Mouse (Mus musculus): ENCODE measurements around the gene Ltbp1. TPM values are rescaled to one million over a fixed set of nuclear protein-coding genes. Genes with fewer than 3 reads are reported as not detected.

Gene Ltbp1
- 2.0 and 2.1 TPM in 2 replicates for polyA plus RNA-seq (2015; fragmentation: Nextera tagmentation; extraction: Ambion mirVana)

DNA sequence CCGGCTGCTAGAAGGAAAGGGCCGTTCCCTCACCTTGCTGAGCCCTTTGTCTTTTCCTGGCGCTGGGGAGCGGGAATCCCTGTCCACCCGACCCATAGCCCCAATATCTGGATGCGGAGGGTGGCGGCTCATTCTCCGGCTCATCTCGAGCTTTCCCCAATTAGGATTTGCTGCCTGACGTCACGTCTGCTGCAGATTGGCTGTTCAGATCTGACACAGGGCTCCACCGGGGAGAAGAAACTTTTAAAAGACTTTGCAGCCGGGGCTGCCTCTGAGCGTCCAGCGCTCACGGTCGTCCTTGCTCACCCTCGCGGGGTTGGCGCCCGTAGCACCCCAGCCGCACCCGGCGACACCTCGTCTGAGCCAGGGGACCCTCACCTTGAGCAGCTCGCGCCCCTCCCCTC lies at the start of gene Ltbp1:
Ltbp1 (plus strand) TSS at position 288 of the 404 bp plus-strand sequence.
- Histone ChIP-seq H3K27ac (ENCODE audit: low read length) (no peak within 1 kb of the TSS), H3K4me2 (ENCODE audit: low read depth, low read length) (peak within 1 kb of the TSS; percentile 92), H3K36me3 (ENCODE audit: control insufficient read depth, insufficient read depth) (no peaks in the 10 kb centered on the region), H3K9ac (ENCODE audit: low read depth, low read length) (peak within 1 kb of the TSS; percentile 40; the same call in 1 of the 2 replicates), H3K9me3 (replicated peaks; ENCODE audit: control insufficient read depth, low read length) (no peaks in the 10 kb centered on the region), H3K27me3 (ENCODE audit: control insufficient read depth, insufficient read depth, low read depth, low read length) (peaks cover 23% of the 10 kb centered on the region), H3K4me1 (ENCODE audit: control insufficient read depth, low read depth, low read length) (peaks cover 3% of the 10 kb centered on the region; the same call in 1 of the 2 replicates), H3K4me3 (ENCODE audit: low read depth, low read length) (peak within 1 kb of the TSS; percentile 64)
- WGBS (ENCODE audit: insufficient replicate concordance), result under 1% methylated on average over 27 of the region's 27 CpGs
- peak; percentile 72 for ATAC-seq (ENCODE audit: low read depth)

DNA sequence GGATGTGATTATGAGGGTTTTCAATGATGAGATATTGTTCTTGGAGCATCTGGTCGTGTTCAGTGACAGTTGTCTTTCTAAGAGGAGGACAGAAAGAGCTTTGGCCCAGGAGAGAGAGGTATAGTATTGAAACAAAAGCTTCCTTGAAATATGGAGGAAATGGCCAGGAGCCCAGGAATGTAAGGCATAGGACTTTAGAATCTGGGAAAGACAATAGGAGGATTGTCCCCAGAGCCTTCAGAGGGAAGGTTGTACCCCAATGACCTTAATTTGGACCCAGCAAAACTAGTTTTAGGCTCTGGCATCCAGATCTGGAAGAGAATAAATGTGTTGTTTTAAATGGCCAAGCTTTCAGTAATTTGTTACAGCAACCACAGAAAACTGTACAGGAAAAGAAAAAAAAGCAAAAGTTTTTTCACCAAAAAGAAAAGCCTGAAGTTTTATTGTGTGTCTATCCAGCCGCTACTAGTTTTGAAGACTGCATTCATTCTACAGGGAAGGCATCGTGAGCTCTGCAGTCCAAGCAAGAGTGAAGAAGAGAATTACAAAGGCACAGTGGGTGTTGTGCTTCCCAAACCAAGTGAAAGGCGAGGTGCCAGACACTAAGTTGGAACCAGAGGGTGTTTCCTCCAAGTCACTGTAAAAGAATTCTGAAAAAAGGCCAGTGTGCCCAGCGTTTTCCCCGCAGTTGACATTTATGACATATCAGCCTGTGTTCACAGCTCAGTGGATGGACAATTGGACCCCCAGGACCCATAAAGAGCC lies 45.7 kb upstream of the Ltbp1 start:
- H3K36me3 ChIP-seq (ENCODE audit: control insufficient read depth, insufficient read depth), result no peaks in the 10 kb centered on the region
- H3K4me3 ChIP-seq (ENCODE audit: low read depth, low read length), result no peak overlapping the region
- H3K27me3 ChIP-seq (ENCODE audit: control insufficient read depth, insufficient read depth, low read depth, low read length), result no peaks in the 10 kb centered on the region
- no peak overlapping the region for H3K4me2 ChIP-seq (ENCODE audit: low read depth, low read length)
- WGBS (ENCODE audit: insufficient replicate concordance), result 59% methylated on average over 6 of the region's 6 CpGs
- H3K4me1 ChIP-seq (ENCODE audit: control insufficient read depth, low read depth, low read length), result no peaks in the 10 kb centered on the region
- no peak for ATAC-seq (ENCODE audit: low read depth)
- H3K9ac ChIP-seq (ENCODE audit: low read depth, low read length), result no peak overlapping the region
- no peak overlapping the region for H3K27ac ChIP-seq (ENCODE audit: low read length)
- no peaks in the 10 kb centered on the region for H3K9me3 ChIP-seq (replicated peaks; ENCODE audit: control insufficient read depth, low read length)

DNA sequence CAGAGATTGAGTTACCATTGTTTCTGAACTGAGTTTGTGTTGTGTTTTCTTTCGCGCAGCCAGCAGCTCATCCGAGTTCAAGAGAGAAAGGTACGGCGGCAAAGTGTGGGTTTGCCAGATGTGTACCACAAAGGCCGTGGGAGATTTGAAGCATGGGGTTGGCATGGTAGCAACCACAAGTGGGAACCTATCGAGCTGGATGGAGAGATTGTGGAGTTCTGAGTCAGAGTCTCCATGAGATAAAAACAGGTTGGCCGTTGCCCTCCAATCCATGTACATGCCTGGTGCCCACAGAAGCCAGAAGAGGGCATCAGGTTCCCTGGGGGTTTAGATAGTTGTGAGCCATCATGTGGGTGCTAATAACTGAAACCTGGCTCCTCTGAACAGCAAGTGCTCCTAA lies 42.1 kb upstream of the Ltbp1 start:
- H3K27me3 ChIP-seq (ENCODE audit: control insufficient read depth, insufficient read depth, low read depth, low read length), result no peaks in the 10 kb centered on the region
- 35% methylated on average over 8 of the region's 8 CpGs for WGBS (ENCODE audit: insufficient replicate concordance)
- H3K4me1 ChIP-seq (ENCODE audit: control insufficient read depth, low read depth, low read length), result no peaks in the 10 kb centered on the region; the same call in 1 of the 2 replicates
- H3K9me3 ChIP-seq (replicated peaks; ENCODE audit: control insufficient read depth, low read length), result no peaks in the 10 kb centered on the region
- no peak overlapping the region for H3K4me2 ChIP-seq (ENCODE audit: low read depth, low read length)
- H3K4me3 ChIP-seq (ENCODE audit: low read depth, low read length), result no peak overlapping the region
- ATAC-seq (ENCODE audit: low read depth), result no peak
- H3K9ac ChIP-seq (ENCODE audit: low read depth, low read length), result no peak overlapping the region
- H3K27ac ChIP-seq (ENCODE audit: low read length), result no peak overlapping the region
- no peaks in the 10 kb centered on the region for H3K36me3 ChIP-seq (ENCODE audit: control insufficient read depth, insufficient read depth)

GRCm38 (mm10) chr17:74963861-74964260 lies 41.5 kb upstream of the Ltbp1 start:
- no peaks in the 10 kb centered on the region for H3K9me3 ChIP-seq (replicated peaks; ENCODE audit: control insufficient read depth, low read length)
- H3K27me3 ChIP-seq (ENCODE audit: control insufficient read depth, insufficient read depth, low read depth, low read length), result no peaks in the 10 kb centered on the region
- H3K27ac ChIP-seq (ENCODE audit: low read length), result no peak overlapping the region
- 47% methylated on average over 3 of the region's 3 CpGs for WGBS (ENCODE audit: insufficient replicate concordance)
- ATAC-seq (ENCODE audit: low read depth), result no peak
- no peak overlapping the region for H3K9ac ChIP-seq (ENCODE audit: low read depth, low read length)
- H3K4me2 ChIP-seq (ENCODE audit: low read depth, low read length), result no peak overlapping the region
- no peak overlapping the region for H3K4me3 ChIP-seq (ENCODE audit: low read depth, low read length)
- no peaks in the 10 kb centered on the region for H3K36me3 ChIP-seq (ENCODE audit: control insufficient read depth, insufficient read depth)
- no peaks in the 10 kb centered on the region; the same call in 1 of the 2 replicates for H3K4me1 ChIP-seq (ENCODE audit: control insufficient read depth, low read depth, low read length)

DNA sequence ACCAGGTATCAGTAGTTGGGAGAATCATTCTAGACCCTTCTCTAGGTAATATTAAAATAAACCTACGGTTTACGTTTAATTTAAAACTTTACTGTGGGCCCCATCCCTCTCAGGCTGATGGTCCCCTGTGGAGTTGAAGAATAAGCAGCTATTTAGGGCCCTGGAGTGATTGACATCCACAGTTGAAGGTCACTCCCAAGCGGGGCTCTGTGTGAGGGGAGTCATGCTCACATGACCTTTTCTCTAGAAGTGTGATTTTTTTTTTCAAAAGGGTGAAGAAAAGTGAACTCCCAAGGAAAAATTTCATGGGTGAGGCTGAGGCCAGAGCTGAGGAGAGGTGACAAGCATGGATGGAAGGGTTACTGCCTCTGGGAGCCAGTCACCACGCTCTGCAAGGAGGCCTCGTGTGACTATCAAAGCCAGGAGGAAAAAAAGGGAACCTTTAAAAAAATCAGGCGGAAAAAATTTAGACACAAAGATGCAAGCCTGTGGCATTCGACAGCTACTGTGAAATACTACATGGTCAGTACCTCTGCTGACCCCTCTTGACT lies 38.0 kb upstream of the Ltbp1 start:
- no peak overlapping the region for H3K4me2 ChIP-seq (ENCODE audit: low read depth, low read length)
- WGBS (ENCODE audit: insufficient replicate concordance), result 65% methylated on average over 7 of the region's 7 CpGs
- no peaks in the 10 kb centered on the region for H3K27me3 ChIP-seq (ENCODE audit: control insufficient read depth, insufficient read depth, low read depth, low read length)
- no peak overlapping the region for H3K27ac ChIP-seq (ENCODE audit: low read length)
- no peak for ATAC-seq (ENCODE audit: low read depth)
- H3K4me1 ChIP-seq (ENCODE audit: control insufficient read depth, low read depth, low read length), result no peaks in the 10 kb centered on the region; the same call in 1 of the 2 replicates
- no peak overlapping the region for H3K4me3 ChIP-seq (ENCODE audit: low read depth, low read length)
- H3K36me3 ChIP-seq (ENCODE audit: control insufficient read depth, insufficient read depth), result no peaks in the 10 kb centered on the region
- H3K9me3 ChIP-seq (replicated peaks; ENCODE audit: control insufficient read depth, low read length), result no peaks in the 10 kb centered on the region
- no peak overlapping the region for H3K9ac ChIP-seq (ENCODE audit: low read depth, low read length)

- no peaks in the 10 kb centered on the region; the same call in 1 of the 2 replicates for H3K4me1 ChIP-seq (ENCODE audit: control insufficient read depth, low read depth, low read length)
These were observed 37.1 kb upstream of the Ltbp1 start for GRCm38 (mm10) chr17:74968152-74968712.

GRCm38 (mm10) chr17:74968738-74969271 lies 36.6 kb upstream of the Ltbp1 start:
- H3K27me3 ChIP-seq (ENCODE audit: control insufficient read depth, insufficient read depth, low read depth, low read length), result no peaks in the 10 kb centered on the region
- H3K36me3 ChIP-seq (ENCODE audit: control insufficient read depth, insufficient read depth), result no peaks in the 10 kb centered on the region
- WGBS (ENCODE audit: insufficient replicate concordance), result 63% methylated on average over 16 of the region's 16 CpGs
- H3K9ac ChIP-seq (ENCODE audit: low read depth, low read length), result no peak overlapping the region
- H3K4me2 ChIP-seq (ENCODE audit: low read depth, low read length), result peak overlapping the region; percentile 19; the same call in 1 of the 2 replicates
- ATAC-seq (ENCODE audit: low read depth), result no peak
- no peaks in the 10 kb centered on the region for H3K9me3 ChIP-seq (replicated peaks; ENCODE audit: control insufficient read depth, low read length)
- H3K4me3 ChIP-seq (ENCODE audit: low read depth, low read length), result no peak overlapping the region
- H3K27ac ChIP-seq (ENCODE audit: low read length), result no peak overlapping the region
- H3K4me1 ChIP-seq (ENCODE audit: control insufficient read depth, low read depth, low read length), result no peaks in the 10 kb centered on the region; the same call in 1 of the 2 replicates

More at GRCm38 (mm10) chr17:74968152-74968712, 37.1 kb upstream of the Ltbp1 start:
- H3K9me3 ChIP-seq (replicated peaks; ENCODE audit: control insufficient read depth, low read length), result no peaks in the 10 kb centered on the region
- 18% methylated on average over 9 of the region's 9 CpGs for WGBS (ENCODE audit: insufficient replicate concordance)
- H3K4me3 ChIP-seq (ENCODE audit: low read depth, low read length), result no peak overlapping the region
- H3K36me3 ChIP-seq (ENCODE audit: control insufficient read depth, insufficient read depth), result no peaks in the 10 kb centered on the region
- H3K4me2 ChIP-seq (ENCODE audit: low read depth, low read length), result peak overlapping the region; percentile 19; the same call in 1 of the 2 replicates
- H3K9ac ChIP-seq (ENCODE audit: low read depth, low read length), result no peak overlapping the region
- H3K27me3 ChIP-seq (ENCODE audit: control insufficient read depth, insufficient read depth, low read depth, low read length), result no peaks in the 10 kb centered on the region
- no peak for ATAC-seq (ENCODE audit: low read depth)
- no peak overlapping the region for H3K27ac ChIP-seq (ENCODE audit: low read length)

- Histone ChIP-seq H3K4me1 (ENCODE audit: control insufficient read depth, low read depth, low read length) (no peaks in the 10 kb centered on the region), H3K9ac (ENCODE audit: low read depth, low read length) (no peak overlapping the region), H3K4me3 (ENCODE audit: low read depth, low read length) (no peak overlapping the region), H3K27me3 (ENCODE audit: control insufficient read depth, insufficient read depth, low read depth, low read length) (no peaks in the 10 kb centered on the region), H3K27ac (ENCODE audit: low read length) (no peak overlapping the region), H3K4me2 (ENCODE audit: low read depth, low read length) (no peak overlapping the region), H3K36me3 (ENCODE audit: control insufficient read depth, insufficient read depth) (no peaks in the 10 kb centered on the region), H3K9me3 (replicated peaks; ENCODE audit: control insufficient read depth, low read length) (no peaks in the 10 kb centered on the region)
- ATAC-seq (ENCODE audit: low read depth), result no peak
- 71% methylated on average over 6 of the region's 6 CpGs for WGBS (ENCODE audit: insufficient replicate concordance)
These were observed 30.2 kb upstream of the Ltbp1 start for GRCm38 (mm10) chr17:74975192-74975591.

Data from liver, embryonic 16.5 days (tissue).